Mouse (Mus musculus): ENCODE data around the gene Nsg1. TPM values are rescaled to one million over a fixed set of nuclear protein-coding genes. Genes with fewer than 3 reads are reported as not detected.
A peak's percentile ranks its signal among the peaks of the same experiment; 100 is the strongest.

The Nsg1 gene
- polyA plus RNA-seq, 1 experiment from 2014 or later: 23.4 TPM

DNA sequence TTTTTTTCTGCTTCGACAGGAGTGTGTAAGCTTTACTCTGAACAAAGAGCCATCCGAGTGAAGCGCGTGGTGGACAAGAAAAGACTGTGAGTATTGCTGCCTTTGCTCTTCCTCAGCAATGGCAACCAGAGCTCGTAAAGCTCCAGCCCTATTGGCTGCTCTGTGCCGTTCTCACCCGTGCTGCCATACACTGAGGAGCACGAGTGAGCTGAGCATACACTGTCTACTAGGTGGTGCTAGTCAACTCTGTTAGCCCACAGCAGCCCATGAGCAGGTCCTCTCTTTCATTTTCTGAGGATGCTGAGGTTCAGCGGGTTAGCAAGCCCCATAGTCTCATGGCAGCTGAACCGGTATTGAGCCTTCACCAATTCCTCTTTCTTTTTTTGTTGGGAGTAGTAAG lies 52.9 kb downstream of the Nsg1 start:
- H3K27me3 ChIP-seq (ENCODE audit: control insufficient read depth, insufficient read depth, low read length): no peaks in the 10 kb centered on the region
- H3K4me2 ChIP-seq (replicated peaks; ENCODE audit: low read depth): no peak overlapping the region
- no peak overlapping the region for H3K9ac ChIP-seq (ENCODE audit: low read length)
- DNase-seq (ENCODE audit: low spot score) (no peak), ATAC-seq (ENCODE audit: low FRiP score, low TSS enrichment) (no peak)
- no peak overlapping the region for H3K27ac ChIP-seq (replicated peaks)
- H3K4me3 ChIP-seq (ENCODE audit: low read depth, low read length): no peak overlapping the region
- no peak for TF ChIP-seq EP300 (optimal IDR thresholded peaks at IDR 0.05)
- no peak for TF ChIP-seq CTCF (IDR thresholded peaks at IDR 0.05; ENCODE audit: low read depth)
- no peaks in the 10 kb centered on the region for H3K9me3 ChIP-seq (ENCODE audit: control insufficient read depth, low read length)
- peaks cover 11% of the 10 kb centered on the region for H3K36me3 ChIP-seq (ENCODE audit: control insufficient read depth, insufficient read depth, low read length)
- 89% methylated on average over 10 of the region's 10 CpGs for whole genome bisulfite sequencing
- H3K4me1 ChIP-seq (replicated peaks; ENCODE audit: control insufficient read depth, insufficient read depth): no peaks in the 10 kb centered on the region

DNA sequence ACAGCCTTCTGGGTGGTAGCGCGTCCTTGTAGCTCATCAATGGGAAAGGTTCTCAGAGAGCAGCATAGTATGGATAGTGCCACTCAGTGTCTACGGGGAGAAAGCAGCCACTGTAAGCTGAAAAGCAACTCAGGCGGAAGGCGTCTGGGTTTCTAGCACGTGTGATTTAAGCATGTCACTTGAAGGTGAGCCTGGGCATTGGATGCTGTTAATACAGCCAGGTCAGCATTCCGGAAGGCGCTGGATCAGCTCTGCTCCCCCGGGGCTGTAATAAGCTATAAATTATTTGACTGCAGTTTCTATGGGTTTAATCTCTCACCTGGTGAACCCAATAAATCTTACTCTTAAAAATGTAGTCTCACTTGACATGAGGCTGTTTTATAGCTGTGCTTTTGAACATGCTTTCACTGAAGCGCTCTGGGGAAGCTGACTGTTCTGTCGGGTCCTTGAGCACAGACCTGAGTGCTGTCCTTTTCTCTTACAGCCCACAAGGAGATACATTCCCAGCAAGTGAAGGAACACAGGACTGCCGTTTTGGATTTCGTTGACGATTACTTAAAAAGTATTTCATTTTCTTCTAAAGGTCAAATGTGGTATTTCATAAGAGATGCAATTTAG lies 53.5 kb downstream of the Nsg1 start:
- Histone ChIP-seq H3K4me1 (replicated peaks; ENCODE audit: control insufficient read depth, insufficient read depth) (no peaks in the 10 kb centered on the region), H3K36me3 (ENCODE audit: control insufficient read depth, insufficient read depth, low read length) (peaks cover 9% of the 10 kb centered on the region), H3K4me3 (ENCODE audit: low read depth, low read length) (no peak overlapping the region), H3K9ac (ENCODE audit: low read length) (no peak overlapping the region), H3K27ac (replicated peaks) (no peak overlapping the region), H3K27me3 (ENCODE audit: control insufficient read depth, insufficient read depth, low read length) (no peaks in the 10 kb centered on the region), H3K4me2 (replicated peaks; ENCODE audit: low read depth) (no peak overlapping the region), H3K9me3 (ENCODE audit: control insufficient read depth, low read length) (no peaks in the 10 kb centered on the region)
- WGBS: 81% methylated on average over 14 of the region's 14 CpGs
- DNase-seq (ENCODE audit: low spot score) (no peak), ATAC-seq (ENCODE audit: low FRiP score, low TSS enrichment) (no peak)
- TF ChIP-seq EP300 (optimal IDR thresholded peaks at IDR 0.05) (no peak), CTCF (IDR thresholded peaks at IDR 0.05; ENCODE audit: low read depth) (no peak)

DNA sequence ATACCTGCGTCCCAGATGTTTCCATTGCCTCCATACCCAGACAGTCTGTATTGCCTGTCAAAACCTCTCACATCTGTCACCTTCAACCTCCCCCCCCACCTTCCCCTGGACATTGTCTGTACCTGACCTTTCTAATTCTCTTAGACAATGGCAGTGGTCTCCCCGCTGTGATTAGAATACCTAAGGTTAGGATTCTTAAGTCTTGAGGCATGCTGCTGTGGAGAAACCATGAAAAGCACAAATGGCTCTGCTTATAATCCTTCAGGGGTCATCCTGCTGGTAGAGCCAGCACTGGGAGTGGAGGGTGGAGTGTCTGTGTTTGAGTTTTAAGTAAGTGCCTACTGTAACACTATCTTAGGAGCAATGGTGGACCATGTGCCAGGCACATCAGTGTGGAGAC lies 56.8 kb downstream of the Nsg1 start:
- no peak overlapping the region for H3K27ac ChIP-seq (replicated peaks)
- ATAC-seq (ENCODE audit: low FRiP score, low TSS enrichment): no peak
- TF ChIP-seq CTCF (IDR thresholded peaks at IDR 0.05; ENCODE audit: low read depth) (no peak), EP300 (optimal IDR thresholded peaks at IDR 0.05) (no peak)
- 81% methylated on average over 2 of the region's 2 CpGs for WGBS
- no peak overlapping the region for H3K9ac ChIP-seq (ENCODE audit: low read length)
- no peak overlapping the region for H3K4me3 ChIP-seq (ENCODE audit: low read depth, low read length)
- no peak for DNase-seq (ENCODE audit: low spot score)
- H3K4me1 ChIP-seq (replicated peaks; ENCODE audit: control insufficient read depth, insufficient read depth): no peaks in the 10 kb centered on the region
- peaks cover 9% of the 10 kb centered on the region; the same call in 1 of the 2 replicates for H3K36me3 ChIP-seq (ENCODE audit: control insufficient read depth, insufficient read depth, low read length)
- H3K27me3 ChIP-seq (ENCODE audit: control insufficient read depth, insufficient read depth, low read length): no peaks in the 10 kb centered on the region
- no peaks in the 10 kb centered on the region for H3K9me3 ChIP-seq (ENCODE audit: control insufficient read depth, low read length)
- H3K4me2 ChIP-seq (replicated peaks; ENCODE audit: low read depth): no peak overlapping the region

DNA sequence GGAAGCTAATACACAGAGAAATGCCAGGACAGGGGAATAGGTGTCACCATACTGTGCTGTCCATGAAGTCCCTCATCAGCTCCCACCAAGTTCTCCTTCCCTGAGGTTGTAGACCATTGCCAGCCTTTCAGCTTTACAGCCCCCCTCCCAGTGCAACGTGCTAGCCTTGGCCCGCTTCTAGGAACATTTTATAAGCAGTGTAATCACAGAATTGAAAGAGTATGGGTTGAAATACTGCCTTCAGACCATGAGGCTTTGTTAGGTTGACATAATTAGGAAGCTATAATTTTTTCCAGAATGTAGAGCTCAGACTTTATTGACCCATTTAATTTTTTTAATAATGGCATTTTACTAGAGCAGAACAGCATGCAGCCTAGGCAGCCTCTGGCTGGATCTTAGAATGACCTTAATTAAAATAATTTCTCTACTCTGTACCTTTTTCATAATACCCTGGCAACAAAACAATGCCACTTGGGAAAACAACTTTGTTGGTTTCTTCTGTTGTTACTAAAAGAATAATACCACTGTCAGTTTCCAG lies 60.5 kb downstream of the Nsg1 start:
- no peaks in the 10 kb centered on the region for H3K4me1 ChIP-seq (replicated peaks; ENCODE audit: control insufficient read depth, insufficient read depth)
- H3K9ac ChIP-seq (ENCODE audit: low read length): no peak overlapping the region
- DNase-seq (ENCODE audit: low spot score): no peak
- H3K27me3 ChIP-seq (ENCODE audit: control insufficient read depth, insufficient read depth, low read length): no peaks in the 10 kb centered on the region
- no peak overlapping the region for H3K4me2 ChIP-seq (replicated peaks; ENCODE audit: low read depth)
- TF ChIP-seq EP300 (optimal IDR thresholded peaks at IDR 0.05): no peak
- no peak for TF ChIP-seq CTCF (IDR thresholded peaks at IDR 0.05; ENCODE audit: low read depth)
- H3K36me3 ChIP-seq (ENCODE audit: control insufficient read depth, insufficient read depth, low read length): no peaks in the 10 kb centered on the region
- no peaks in the 10 kb centered on the region for H3K9me3 ChIP-seq (ENCODE audit: control insufficient read depth, low read length)
- no peak overlapping the region for H3K27ac ChIP-seq (replicated peaks)
- ATAC-seq (ENCODE audit: low FRiP score, low TSS enrichment): no peak
- no peak overlapping the region for H3K4me3 ChIP-seq (ENCODE audit: low read depth, low read length)
- 91% methylated on average over 2 of the region's 2 CpGs for WGBS

DNA sequence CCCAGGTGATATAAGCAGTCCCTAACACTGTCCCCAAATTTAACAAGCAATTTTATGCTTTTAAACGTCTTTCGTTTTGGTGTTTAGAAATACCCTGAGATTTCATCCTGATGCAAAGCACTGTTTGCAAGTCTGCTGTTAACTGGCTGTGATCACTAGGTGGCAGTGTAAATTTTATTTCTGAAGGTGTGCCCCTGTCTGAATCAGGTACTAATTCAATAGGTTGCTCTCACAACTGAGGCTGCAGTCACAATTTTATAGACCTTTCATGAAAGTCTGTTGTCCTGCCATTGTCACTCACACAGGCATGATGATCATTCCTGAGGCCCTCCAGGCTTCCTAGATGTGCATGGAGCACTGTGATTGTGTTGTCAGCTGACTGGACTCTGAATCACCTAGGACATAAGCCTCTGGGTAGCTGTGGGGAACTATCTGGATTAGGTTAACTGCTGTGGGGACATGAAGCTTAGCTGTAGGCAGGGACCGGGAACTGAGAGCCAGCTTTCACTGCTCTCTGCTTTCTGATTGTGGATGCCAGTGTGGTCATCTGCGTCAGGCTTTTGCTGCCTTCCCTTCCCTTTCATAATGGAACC lies 62.1 kb downstream of the Nsg1 start:
- H3K27ac ChIP-seq (replicated peaks): no peak overlapping the region
- H3K4me3 ChIP-seq (ENCODE audit: low read depth, low read length): no peak overlapping the region
- no peaks in the 10 kb centered on the region for H3K9me3 ChIP-seq (ENCODE audit: control insufficient read depth, low read length)
- no peak overlapping the region for H3K4me2 ChIP-seq (replicated peaks; ENCODE audit: low read depth)
- ATAC-seq (ENCODE audit: low FRiP score, low TSS enrichment) (no peak), DNase-seq (ENCODE audit: low spot score) (no peak)
- no peaks in the 10 kb centered on the region for H3K36me3 ChIP-seq (ENCODE audit: control insufficient read depth, insufficient read depth, low read length)
- TF ChIP-seq EP300 (optimal IDR thresholded peaks at IDR 0.05) (no peak), CTCF (IDR thresholded peaks at IDR 0.05; ENCODE audit: low read depth) (peak; percentile 66)
- WGBS: 64% methylated on average over 4 of the region's 4 CpGs
- no peaks in the 10 kb centered on the region for H3K4me1 ChIP-seq (replicated peaks; ENCODE audit: control insufficient read depth, insufficient read depth)
- H3K9ac ChIP-seq (ENCODE audit: low read length): no peak overlapping the region
- no peaks in the 10 kb centered on the region for H3K27me3 ChIP-seq (ENCODE audit: control insufficient read depth, insufficient read depth, low read length)

DNA sequence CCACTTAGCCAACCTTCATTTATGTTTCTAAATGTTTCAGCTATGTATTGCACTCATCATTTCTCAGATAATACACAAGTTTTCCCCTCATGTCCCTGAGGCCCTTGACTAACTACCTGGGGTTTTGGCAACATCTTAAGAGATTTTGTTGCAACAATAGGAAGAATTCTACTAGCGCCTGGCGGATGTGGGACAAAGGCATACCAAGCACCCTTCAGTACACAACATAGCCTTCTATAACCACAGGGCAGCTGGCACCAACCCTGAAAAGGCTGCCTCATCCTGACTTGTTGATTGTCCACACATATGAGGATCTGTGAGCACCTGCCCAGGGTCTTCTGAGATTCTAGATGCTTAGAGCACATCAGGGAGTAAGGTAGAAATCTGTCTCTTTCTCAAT lies 65.4 kb downstream of the Nsg1 start:
- no peaks in the 10 kb centered on the region for H3K27me3 ChIP-seq (ENCODE audit: control insufficient read depth, insufficient read depth, low read length)
- ATAC-seq (ENCODE audit: low FRiP score, low TSS enrichment) (no peak), DNase-seq (ENCODE audit: low spot score) (no peak)
- H3K4me3 ChIP-seq (ENCODE audit: low read depth, low read length): no peak overlapping the region
- 94% methylated on average over 2 of the region's 2 CpGs for WGBS
- no peaks in the 10 kb centered on the region for H3K36me3 ChIP-seq (ENCODE audit: control insufficient read depth, insufficient read depth, low read length)
- no peaks in the 10 kb centered on the region for H3K4me1 ChIP-seq (replicated peaks; ENCODE audit: control insufficient read depth, insufficient read depth)
- no peak overlapping the region for H3K4me2 ChIP-seq (replicated peaks; ENCODE audit: low read depth)
- no peak overlapping the region for H3K27ac ChIP-seq (replicated peaks)
- TF ChIP-seq EP300 (optimal IDR thresholded peaks at IDR 0.05) (no peak), CTCF (IDR thresholded peaks at IDR 0.05; ENCODE audit: low read depth) (no peak)
- no peak overlapping the region for H3K9ac ChIP-seq (ENCODE audit: low read length)
- no peaks in the 10 kb centered on the region for H3K9me3 ChIP-seq (ENCODE audit: control insufficient read depth, low read length)

Data from stomach, postnatal 0 days (tissue).